Mouse (Mus musculus) megakaryocyte, embryonic 14.5 days (primary cell): ENCODE measurements at regions not wholly inside any gene's neighbourhood (a gene's known extent, or its start where the extent isn't known, plus 50 kb on each side); places are given as distances from the start of the nearest gene placed in this dataset.

ENCODE experiments used
- FLI1 ChIP-seq: IDR thresholded peaks from 2 replicates; pipeline ENCODE4 v1.6.1; 2012; ENCODE audit warnings: low read length, inconsistent platforms, mixed read lengths
- GATA1 ChIP-seq: IDR thresholded peaks from 3 replicates; pipeline ENCODE4 v1.6.1; 2012; ENCODE audit warnings: mixed read lengths, low read length, inconsistent platforms, borderline replicate concordance

DNA sequence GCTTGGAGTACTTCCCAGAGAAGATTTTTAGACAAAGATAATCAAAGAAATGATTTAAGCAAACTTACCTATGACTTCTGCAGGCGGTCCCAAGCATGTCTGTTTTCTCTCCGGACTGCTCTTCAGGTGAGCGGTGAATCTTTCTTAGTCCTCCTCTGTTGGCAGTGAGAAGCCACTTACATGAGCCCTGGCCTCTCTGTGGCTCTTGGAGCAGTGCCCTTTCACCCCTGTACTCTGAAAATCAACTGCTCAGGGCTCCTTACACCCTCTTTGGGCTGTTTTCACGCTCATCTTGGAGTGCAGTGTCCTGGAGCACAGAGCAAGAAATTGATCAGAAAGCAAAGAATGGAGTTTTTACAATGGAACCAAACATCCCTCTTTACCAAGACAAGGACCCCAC lies 142.0 kb downstream of the Thbs2 start:
- TF ChIP-seq FLI1 (no peak), GATA1 (no peak)
